Mouse (Mus musculus) embryo, embryonic 10.5 days (tissue): ENCODE measurements around the gene Sprr2a2.
"Not testable (repeated sequence)": the region's sequence is repeated elsewhere in the genome, so short reads cannot be mapped to it uniquely, and the experiment has no call there.

Experiments
- DNase-seq: peaks from one replicate; pipeline ENCODE4 v3.0.0-alpha.2; 2015; ENCODE audit warnings: low spot score

Gene Sprr2a2

GRCm38 (mm10) chr3:92215569-92215968 lies at the start of gene Sprr2a2, which contains the start of gene Sprr2a1:
Gene Sprr2a2, plus strand, starts transcription at chr3:92215920.
Gene Sprr2a1, plus strand, starts transcription at chr3:92215799.
- DNase-seq = not testable (repeated sequence)

- no peak for DNase-seq
Measured at GRCm38 (mm10) chr3:92169847-92170246, 45.9 kb upstream of the Sprr2a2 start.

- DNase-seq = no peak
Measured at GRCm38 (mm10) chr3:92176880-92177279, 38.8 kb upstream of the Sprr2a2 start.

- no peak for DNase-seq
Measured at GRCm38 (mm10) chr3:92195512-92196200, 20.1 kb upstream of the Sprr2a2 start.

GRCm38 (mm10) chr3:92211133-92211925 lies 4.4 kb upstream of the Sprr2a2 start:
- not testable (repeated sequence) for DNase-seq

- DNase-seq = not testable (repeated sequence)
Measured at GRCm38 (mm10) chr3:92212059-92212458, 3.7 kb upstream of the Sprr2a2 start.

GRCm38 (mm10) chr3:92213651-92214050 lies 2.1 kb upstream of the Sprr2a2 start:
- DNase-seq = not testable (repeated sequence)

- DNase-seq = not testable (repeated sequence)
Measured at GRCm38 (mm10) chr3:92219031-92219430, 3.3 kb downstream of the Sprr2a2 start.

GRCm38 (mm10) chr3:92223708-92224107 lies 8.0 kb downstream of the Sprr2a2 start:
- not testable (repeated sequence) for DNase-seq

- not testable (repeated sequence) for DNase-seq
Measured at GRCm38 (mm10) chr3:92227410-92227809, 11.7 kb downstream of the Sprr2a2 start.

- not testable (repeated sequence) for DNase-seq
Measured at GRCm38 (mm10) chr3:92236463-92237189, 20.9 kb downstream of the Sprr2a2 start.

- not testable (repeated sequence) for DNase-seq
Measured at GRCm38 (mm10) chr3:92238736-92239135, 23.0 kb downstream of the Sprr2a2 start.

GRCm38 (mm10) chr3:92239197-92239596 lies 23.5 kb downstream of the Sprr2a2 start:
- DNase-seq = not testable (repeated sequence)

GRCm38 (mm10) chr3:92244833-92245232 lies 29.1 kb downstream of the Sprr2a2 start:
- not testable (repeated sequence) for DNase-seq

GRCm38 (mm10) chr3:92246245-92246644 lies 30.5 kb downstream of the Sprr2a2 start:
- DNase-seq = not testable (repeated sequence)

GRCm38 (mm10) chr3:92248494-92248893 lies 32.8 kb downstream of the Sprr2a2 start:
- DNase-seq = not testable (repeated sequence)

- DNase-seq = not testable (repeated sequence)
Measured at GRCm38 (mm10) chr3:92250450-92250849, 34.7 kb downstream of the Sprr2a2 start.

- not testable (repeated sequence) for DNase-seq
Measured at GRCm38 (mm10) chr3:92253860-92254259, 38.1 kb downstream of the Sprr2a2 start.

GRCm38 (mm10) chr3:92258526-92258925 lies 42.8 kb downstream of the Sprr2a2 start:
- not testable (repeated sequence) for DNase-seq

- not testable (repeated sequence) for DNase-seq
Measured at GRCm38 (mm10) chr3:92263462-92263861, 47.7 kb downstream of the Sprr2a2 start.

- DNase-seq = not testable (repeated sequence)
Measured at GRCm38 (mm10) chr3:92271414-92271985, 55.8 kb downstream of the Sprr2a2 start.

- not testable (repeated sequence) for DNase-seq
Measured at GRCm38 (mm10) chr3:92273504-92273903, 57.8 kb downstream of the Sprr2a2 start.
